Mouse (Mus musculus) v-Abl transformed pro-B cells (cell line): ENCODE results near the gene Spata9.
"Not testable (repeated sequence)": the region's sequence is repeated elsewhere in the genome, so short reads cannot be mapped to it uniquely, and the experiment has no call there.

Source experiments
- in situ Hi-C, 2 experiments: fragments of 400-800 bp; cut with MboI; formaldehyde crosslinking; loops; one replicate each; pipeline ENCODE4 v1.15.1; 2025; ENCODE audit not compliant: unreplicated experiment in 2 of 2

Gene Spata9

DNA sequence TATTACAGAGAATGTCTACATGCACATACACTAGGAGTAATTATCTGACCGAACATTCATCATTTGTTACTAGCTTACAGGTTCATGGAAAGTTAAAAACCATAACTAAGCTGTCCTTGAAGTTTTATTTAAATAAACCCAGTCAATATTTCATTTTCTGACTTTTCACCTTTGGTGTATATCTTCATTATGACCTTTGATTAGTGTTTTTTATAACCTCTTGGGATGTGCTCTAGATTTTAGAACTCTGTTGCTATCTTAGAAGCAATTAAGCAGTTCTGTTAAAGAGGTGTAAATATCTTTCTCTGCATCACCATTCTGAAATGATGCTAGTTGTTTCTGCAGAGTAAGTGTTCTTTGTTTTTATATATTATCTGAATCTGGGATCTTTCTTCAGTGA lies at the start of gene Spata9:
Gene Spata9, plus strand, starts transcription at position 301 of the 400 bp plus-strand sequence.
- in situ Hi-C loops: no loop called here

DNA sequence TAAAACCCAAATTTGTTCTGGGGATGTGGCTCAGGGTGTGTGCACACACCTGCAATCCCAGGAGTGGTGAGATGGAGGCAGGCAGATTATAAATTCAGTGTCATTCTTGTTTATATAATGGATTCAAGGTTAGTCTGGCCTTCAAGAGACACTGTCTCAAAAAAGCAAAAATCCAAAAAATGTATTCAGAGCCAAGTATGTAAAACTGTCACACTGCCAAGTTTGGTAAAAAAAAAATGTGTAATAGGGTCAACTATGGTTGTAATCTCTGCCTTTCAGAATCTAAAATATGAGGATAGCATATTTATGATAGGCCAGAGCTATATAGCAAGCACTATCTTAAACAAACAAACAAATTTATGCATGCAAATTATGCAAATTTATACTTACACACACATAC lies 39.0 kb upstream of the Spata9 start:
- in situ Hi-C loops: no loop called here

DNA sequence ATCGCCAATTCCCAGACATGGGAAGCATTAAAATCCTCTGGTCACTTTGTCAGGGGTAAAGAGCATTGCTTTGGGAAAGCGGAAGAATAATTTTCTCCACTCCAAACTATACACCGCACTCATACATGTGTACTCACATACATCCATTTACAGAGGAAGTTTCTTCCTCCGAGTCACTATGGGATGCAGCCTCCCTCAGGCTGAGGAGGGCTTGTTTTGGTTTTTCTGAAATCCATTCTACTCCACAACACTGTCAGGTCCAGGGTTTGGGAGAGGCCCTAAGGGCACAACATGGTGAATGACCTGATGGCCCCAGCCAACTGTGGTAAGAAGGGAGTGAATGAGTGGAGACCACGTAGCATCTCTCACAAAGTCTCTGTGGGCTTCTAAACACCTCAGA lies 37.9 kb upstream of the Spata9 start:
- in situ Hi-C loops: not testable (repeated sequence)

DNA sequence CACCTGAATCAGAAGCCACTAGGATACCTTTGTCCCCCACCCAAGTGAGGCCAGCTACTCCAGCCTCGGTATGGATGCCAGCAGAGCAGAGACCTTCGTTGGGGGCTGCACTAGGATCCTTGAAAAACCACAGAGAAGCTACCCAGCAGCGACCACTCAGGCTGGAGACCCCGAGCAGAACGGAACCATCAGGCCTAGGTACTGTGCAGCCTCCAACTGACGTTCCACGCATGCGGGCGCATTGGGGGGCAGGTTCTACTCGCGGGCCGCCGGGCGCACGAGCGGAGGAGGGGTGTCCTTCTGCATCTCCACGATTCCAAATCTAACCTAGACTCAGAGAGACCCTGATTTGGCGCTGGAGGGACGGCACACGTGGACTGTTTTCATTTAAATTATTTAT lies 36.9 kb upstream of the Spata9 start:
- in situ Hi-C loops: no loop called here

DNA sequence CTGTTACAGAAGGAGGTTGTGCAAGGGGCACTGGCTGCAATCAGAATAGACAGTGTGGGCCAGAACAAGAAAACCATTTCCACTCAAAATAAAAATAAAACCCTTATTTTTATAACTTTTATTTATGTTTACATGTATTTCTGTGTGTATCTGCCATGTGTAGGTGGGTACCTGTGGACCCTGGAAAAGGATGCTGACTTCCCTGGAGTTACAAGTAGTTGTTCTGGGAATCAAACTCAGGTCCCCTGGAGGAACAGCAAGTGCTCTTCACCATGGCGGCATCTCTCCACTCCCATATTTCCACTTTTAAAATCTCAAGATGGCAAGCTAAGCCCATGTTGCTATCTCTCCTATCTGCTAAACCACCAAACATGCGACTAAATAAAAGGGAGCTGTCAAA lies 36.3 kb upstream of the Spata9 start:
- in situ Hi-C loops: no loop called here

DNA sequence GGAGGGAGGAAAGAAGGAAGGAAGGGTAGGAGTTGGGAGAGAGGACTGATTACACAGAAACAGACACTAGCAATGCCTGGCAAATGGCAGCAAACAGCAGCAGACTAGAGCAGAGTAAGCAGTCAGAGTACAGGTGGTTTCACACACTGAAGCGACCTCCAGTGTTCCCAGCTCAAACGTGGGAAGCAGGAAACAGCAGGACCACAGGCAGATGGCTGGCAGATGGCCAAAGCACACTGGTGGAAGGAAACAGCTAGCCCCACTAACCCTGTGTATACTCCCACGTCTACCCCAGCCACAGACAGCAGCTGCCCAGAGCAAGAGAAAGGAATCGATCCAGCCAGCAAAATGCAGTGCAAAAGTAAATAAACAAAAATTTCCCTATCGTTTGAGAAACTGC lies 35.9 kb upstream of the Spata9 start:
- in situ Hi-C loops: no loop called here

DNA sequence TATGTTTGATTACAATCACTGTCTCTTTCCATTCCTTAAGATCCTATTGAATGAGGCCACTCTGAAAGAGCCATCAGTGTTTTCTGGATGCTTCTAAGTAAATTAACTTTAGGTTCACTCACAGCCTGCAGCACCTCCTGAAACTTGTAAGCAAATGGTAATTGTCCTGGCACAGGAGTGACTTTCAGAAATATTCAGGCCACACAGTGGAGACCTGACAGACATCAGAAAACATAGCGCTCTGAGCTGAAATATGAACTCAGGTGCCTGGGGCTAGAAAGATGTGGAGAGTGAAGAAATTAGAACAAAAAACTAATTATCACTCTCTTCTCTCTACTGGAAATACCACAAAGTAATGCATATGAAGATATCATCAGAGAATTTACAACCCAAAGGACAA lies 33.7 kb upstream of the Spata9 start:
- in situ Hi-C loops: no loop called here

DNA sequence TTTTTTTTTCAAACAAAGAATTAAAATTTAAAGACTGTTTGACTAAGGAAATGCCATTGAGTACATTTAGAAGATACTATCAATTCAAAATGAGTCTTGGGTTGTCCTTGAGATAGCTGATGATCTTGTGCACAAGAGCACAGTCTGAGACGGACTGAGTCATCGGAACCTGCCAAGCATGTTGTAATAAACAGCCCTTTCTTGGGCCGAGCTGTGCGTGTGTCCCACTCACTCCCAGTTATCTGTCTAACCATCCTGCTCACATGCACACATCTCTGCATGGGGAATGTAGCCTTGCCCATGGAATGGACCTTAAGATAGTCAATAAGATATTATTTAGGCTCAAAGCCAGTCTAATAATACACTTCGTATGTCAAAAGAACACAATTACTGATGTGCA lies 28.1 kb upstream of the Spata9 start:
- in situ Hi-C loops: no loop called here

DNA sequence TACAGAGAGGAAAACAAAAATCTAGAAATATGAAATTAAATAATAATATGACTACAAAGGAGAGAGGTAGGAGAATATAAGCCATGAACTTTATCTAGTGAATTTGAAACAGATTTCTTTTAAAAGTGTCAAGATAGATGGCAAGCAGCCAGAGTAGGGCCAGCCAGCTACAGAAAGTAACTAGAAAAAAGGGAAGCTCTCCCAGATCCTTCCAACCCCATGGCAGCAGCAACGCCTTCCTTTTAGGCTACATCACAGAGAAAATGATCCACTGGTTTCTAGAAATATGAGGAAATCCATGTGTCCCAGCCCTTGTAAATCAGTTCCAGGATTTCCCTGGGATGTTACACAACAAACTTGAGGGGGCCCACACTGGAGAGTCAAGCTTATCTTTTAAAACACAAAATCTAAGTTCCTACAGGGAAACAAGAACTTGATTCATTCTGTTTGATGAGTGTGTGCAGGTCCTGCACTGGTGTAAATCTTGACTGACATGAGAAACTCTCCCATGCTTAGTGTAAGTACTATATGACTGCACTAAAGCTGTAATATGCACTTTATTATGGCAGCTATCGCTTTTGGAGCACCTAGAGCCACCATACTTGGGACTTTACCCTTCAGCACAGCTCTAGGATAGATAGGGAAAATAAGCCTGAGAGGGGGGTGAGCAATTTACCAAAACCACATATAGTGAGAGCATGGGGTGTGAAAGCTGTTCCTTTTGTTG lies 26.0 kb upstream of the Spata9 start:
- in situ Hi-C loops: no loop called here

DNA sequence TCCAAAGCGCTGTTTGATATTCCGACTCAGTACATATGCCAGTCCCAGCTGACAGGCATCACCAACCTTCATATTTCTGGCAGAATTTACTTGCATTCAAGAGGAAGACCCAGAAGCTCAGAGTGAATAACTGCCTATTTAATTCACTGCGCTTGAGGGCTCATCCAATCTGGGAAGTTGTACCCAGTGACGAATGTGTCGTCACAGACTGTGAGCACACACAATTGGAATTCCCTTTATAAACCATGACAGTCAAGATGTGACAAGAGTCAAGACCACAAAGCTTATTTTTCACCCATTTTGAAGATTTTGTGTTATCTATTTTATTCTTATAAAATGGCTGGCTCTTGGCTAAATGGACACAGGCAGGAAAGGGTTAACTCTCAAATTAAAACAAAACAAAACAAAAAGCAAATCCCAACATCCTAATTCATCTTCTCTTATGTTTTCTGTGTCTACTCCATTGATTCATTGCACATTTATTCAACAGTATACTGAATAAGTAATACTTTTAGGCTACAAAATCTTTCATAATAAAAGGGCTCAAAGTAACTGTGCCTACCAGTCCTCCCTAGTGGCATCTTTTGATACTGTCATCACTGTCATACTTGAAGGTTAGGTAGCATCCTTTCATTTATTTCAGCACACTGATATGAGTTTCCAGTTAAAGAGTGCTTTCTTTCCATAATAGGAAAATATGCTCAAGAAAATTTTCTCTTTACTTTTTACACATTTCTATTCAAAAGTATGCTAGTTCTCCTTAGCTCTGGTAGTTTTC lies 25.2 kb upstream of the Spata9 start:
- in situ Hi-C loops: no loop called here

DNA sequence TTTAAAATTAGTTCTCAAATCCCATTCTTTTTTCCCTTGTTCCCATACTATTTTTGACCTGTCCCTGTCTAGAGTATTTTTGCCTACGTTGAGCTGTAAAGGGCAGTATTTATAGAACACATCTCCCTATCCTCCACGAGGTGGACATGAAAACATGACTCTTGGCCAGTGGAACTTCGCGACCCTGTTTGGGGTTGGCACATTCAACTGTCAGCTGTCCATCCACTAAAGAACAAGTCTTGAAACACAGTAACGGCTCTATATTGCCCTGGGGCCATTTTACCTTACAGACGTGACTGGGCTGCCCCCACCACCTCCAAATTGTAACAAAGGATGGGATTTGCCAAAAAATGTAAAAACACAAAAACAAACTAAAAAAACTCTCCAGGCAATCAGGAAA lies 24.2 kb upstream of the Spata9 start:
- in situ Hi-C loops: no loop called here

DNA sequence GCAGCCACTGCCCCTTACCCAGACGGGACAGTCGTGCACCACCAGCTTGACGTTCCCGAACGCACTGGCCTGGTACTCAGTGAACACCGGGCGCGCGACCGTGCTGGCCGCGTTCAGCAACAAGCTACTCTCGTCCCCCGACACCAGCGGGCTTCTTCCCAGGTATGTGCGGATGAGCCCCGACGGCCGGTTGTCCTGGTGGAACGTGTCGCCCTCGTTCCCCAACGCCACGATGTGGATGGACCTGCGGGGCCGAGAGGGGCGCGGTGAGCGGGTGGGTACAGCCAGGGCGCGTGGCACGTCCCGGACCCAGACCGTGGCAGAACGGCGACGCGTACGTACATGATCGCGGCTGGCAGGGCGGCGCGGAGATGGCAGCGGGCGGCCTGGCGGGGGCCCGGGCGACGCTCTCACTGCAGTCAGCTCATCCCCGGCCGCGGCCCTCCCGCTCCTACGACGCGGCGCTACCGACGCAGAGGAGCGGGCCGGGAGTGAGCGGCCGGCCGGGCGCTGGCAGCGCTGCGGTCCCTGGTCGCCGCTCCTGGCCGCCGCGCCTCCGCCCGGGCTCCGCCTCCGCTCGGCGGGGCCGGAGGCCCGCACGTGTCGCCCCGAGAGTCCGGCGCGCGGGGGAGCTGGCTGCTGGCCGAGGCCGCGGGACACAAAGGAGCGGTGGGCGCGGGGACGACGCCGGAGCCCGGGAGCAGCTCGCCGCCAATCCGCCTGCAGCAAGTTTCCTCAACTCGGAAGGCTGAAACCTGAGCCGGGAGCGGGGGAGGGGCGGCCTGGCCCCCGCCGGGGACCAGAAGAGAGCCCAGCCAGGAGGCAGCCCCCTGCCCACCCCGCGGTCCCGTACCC lies 23.5 kb upstream of the Spata9 start, which contains the start of gene Rhobtb3:
Gene Rhobtb3, minus strand, starts transcription at position 737 of the 855 bp plus-strand sequence.
- in situ Hi-C loops: no loop called here

DNA sequence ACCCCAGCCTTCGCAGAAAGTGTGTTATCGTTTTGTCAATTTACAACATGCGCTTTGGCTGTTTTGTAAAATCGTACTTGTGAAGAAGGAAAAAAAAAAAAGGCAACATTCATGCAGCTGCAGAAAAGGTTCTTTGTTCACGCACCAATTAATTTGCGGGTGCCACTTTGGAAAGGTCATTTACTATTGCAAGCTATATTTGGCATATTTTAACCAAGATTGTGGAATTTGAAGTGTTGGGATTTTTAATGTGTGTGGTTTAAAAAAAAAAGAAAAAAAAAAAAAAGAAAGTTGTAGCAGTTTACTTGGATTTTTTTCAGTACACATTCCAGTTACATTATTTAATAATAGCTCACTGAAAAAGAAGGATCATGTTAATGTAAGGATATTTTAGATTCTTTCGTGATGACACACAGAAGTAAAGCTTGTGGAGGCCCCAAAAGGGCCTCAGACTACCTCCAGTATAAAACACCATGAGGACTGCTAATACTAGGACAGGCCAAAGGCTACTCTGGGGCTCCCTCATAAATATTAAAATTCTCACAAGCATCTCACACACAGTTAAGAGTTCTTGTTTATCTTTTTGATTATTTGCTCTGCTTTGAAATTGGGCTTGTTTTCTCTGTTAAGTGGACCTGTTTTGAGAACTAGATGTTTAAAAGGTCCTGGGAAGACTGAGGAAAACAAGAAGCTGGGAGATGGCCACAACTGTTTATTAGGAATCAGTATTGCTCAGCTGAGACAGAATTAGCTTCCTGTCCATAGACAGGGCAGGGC lies 22.7 kb upstream of the Spata9 start:
- in situ Hi-C loops: no loop called here

DNA sequence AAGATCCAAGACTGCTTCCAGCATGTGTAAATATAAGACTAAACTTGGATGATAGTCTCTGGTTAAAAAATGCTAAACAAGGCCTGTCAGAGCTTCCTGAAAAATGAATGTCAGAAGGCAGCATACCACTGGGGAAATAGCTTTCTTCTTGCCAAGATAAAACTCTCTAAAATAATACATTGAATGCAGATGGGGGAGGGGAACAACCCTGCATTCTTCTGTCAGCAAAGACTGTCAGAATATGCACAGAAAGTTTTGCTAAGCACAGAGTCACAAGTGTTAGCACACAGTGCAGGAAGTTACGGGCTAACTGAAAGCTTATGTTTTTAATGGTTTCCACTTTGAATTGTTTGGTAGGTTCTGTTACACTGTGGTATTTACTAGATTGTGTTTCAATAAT lies 16.7 kb upstream of the Spata9 start:
- in situ Hi-C loops: no loop called here

DNA sequence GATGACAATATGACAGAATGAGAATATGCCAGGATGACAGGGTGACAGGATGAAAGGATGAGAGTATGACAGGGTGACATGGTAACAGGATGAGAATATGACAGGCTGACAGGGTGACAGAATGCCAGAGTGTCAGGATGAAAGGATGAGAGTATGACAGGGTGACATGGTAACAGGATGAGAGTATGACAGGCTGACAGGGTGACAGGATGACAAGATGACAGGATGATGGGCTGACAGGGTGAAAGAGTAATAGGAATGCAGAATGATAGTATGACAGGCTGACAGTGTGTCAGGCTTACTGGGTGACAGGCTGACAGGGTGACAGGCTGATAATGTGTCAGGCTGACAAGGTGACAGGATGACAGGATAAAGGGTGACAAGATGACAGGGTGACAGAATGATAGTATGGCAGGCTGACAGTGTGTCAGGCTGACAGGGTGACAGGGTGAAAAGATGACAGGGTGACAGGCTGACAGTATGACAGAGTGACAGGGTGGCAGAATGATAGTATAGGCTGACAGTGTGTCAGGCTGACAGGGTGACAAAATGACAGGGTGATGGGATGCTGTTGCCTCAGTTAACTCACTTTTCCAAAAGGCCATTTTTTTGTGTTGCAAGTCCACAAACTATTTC lies 11.5 kb upstream of the Spata9 start:
- in situ Hi-C loops: no loop called here

DNA sequence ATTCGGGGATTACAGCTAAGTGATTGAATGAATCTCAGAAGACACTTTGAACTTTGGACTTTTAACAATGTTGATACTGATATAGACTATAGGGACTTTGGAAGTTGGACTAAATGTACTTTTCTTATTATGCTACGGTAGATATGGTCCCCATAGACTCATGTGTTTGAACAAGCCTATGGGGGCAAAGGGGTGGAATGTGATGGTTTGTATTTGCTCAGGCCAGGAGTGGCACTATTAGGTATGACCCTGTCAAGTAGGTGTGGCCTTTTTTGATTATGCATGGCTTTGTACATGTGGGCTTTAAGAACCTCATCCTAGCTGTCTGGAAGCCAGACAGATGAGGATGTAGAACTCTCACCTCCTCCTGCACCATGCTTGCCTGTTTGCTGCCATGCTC lies 7.5 kb downstream of the Spata9 start:
- in situ Hi-C loops: no loop called here

DNA sequence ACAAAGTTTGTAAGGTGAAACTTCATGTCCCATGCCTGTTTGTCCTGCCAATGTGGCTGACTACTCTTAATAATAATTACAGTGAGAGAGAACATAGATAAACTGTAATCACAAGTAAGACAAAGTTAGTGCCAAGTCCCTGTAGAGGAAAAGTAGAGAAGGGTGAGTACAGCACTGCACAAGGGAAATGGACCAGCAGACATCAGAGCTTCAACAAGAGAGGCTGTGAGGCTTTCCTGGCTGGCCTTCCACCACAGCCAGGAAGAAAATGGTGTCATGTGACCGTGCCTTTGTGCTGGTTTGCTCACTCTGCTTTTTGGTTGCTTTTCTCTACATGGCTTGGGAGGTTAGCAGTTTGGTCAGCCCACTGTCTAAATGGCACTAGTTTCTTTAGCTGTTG lies 8.7 kb downstream of the Spata9 start:
- in situ Hi-C loops: loop anchor here (5.0 to 25.0 kb wide), 3 partner anchors 332 to 712 kb away; partner anchors contain the start of gene Fam81b (in 1 of the 2)

DNA sequence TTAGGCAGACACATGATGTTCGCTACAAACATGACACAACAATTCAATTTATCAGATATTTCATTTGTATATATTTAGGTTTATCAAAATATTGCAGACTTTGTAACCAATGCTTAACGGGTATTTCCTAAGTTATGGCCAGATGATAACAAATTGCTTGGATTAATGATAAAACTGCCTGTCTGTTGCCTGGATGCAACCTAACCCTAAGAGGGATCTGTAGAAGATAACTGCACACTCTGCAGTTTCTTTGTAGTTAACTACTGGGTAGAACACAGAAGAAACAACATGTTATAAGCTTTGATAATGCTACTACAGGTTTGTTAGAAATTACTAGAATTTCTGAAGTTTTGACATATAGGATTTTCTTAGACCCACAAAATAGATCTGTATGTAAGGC lies 9.3 kb downstream of the Spata9 start:
- in situ Hi-C loops: loop anchor here (5.0 to 25.0 kb wide), 3 partner anchors 331 to 711 kb away; partner anchors contain the start of gene Fam81b (in 1 of the 2)

DNA sequence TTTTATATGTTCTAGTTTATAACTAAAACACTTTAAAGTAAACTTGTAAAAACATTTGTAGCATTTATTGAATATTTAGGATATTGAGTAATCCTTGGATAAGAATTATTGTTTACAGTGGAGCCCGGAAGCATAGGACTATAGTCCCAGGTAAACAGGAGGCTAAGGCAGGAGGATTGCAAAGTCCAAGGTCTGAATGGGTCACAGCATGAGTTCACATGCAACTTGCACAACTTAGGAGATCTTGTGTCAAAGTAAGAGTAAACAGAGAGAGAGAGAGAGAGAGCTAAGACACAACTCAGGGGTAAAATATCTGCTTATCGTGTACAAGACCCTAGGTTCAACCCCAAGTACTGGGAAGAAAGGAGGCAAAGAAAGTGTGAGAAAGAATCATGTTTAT lies 9.7 kb downstream of the Spata9 start:
- in situ Hi-C loops: loop anchor here (5.0 to 25.0 kb wide), 3 partner anchors 331 to 711 kb away; partner anchors contain the start of gene Fam81b (in 1 of the 2)

DNA sequence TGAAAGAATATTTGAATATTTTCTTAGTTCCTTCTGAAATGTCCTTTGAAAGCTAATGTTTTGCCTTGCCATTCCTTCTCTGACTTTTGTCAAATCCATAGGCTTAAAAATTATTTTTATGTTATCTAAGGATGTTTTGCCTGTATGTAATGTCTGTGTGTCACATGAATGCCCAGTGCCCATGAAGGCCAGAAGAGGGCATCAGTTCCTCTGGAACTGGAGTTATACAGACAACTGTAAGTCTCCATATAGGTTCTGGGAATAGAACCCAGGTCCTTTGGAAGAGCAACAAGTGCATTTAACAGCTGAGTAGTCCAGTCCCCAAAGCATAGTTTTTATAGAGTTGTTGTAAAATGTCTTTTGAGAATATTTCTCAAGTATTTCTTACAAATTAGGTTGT lies 15.0 kb downstream of the Spata9 start:
- in situ Hi-C loops: loop anchor here in 1 of 2 experiments (10.0 to 25.0 kb wide), 2 partner anchors 323 to 705 kb away; partner anchors contain the start of gene Fam81b
